Mouse (Mus musculus): Measurements from ENCODE around the gene Pbx2.

Gene Pbx2

GRCm38 (mm10) chr17:34629221-34629751, 38.2 kb downstream of the Pbx2 start, which contains the start of gene Prrt1:
Gene Prrt1, plus strand, starts transcription at chr17:34629533.
- DNase-seq (ENCODE audit: low spot score in 2 of 2): no peak

- DNase-seq (ENCODE audit: low spot score in 2 of 2): no peak
Measured at GRCm38 (mm10) chr17:34629796-34630603, 38.9 kb downstream of the Pbx2 start.

GRCm38 (mm10) chr17:34630761-34631301, 39.8 kb downstream of the Pbx2 start:
- DNase-seq (ENCODE audit: low spot score in 2 of 2): no peak

- no peak for DNase-seq (ENCODE audit: low spot score in 2 of 2)
Measured at GRCm38 (mm10) chr17:34631647-34632046, 40.6 kb downstream of the Pbx2 start.

GRCm38 (mm10) chr17:34632261-34632691, 41.2 kb downstream of the Pbx2 start:
- DNase-seq (ENCODE audit: low spot score in 2 of 2): no peak

- no peak for DNase-seq (ENCODE audit: low spot score in 2 of 2)
Measured at GRCm38 (mm10) chr17:34635671-34636070, 44.6 kb downstream of the Pbx2 start.

GRCm38 (mm10) chr17:34637459-34637858, 46.4 kb downstream of the Pbx2 start:
- no peak for DNase-seq (ENCODE audit: low spot score in 2 of 2)

GRCm38 (mm10) chr17:34639461-34640255, 48.6 kb downstream of the Pbx2 start:
- no peak for DNase-seq (ENCODE audit: low spot score in 2 of 2)

- DNase-seq (ENCODE audit: low spot score in 2 of 2): peak in 1 of 2 experiments; percentile 55
Measured at GRCm38 (mm10) chr17:34640778-34641601, 49.9 kb downstream of the Pbx2 start.

GRCm38 (mm10) chr17:34641945-34642344, 50.9 kb downstream of the Pbx2 start:
- no peak for DNase-seq (ENCODE audit: low spot score in 2 of 2)

- DNase-seq (ENCODE audit: low spot score in 2 of 2): no peak
Measured at GRCm38 (mm10) chr17:34643379-34643778, 52.3 kb downstream of the Pbx2 start.

- DNase-seq (ENCODE audit: low spot score in 2 of 2): no peak
Measured at GRCm38 (mm10) chr17:34643944-34644343, 52.9 kb downstream of the Pbx2 start.

GRCm38 (mm10) chr17:34644608-34645007, 53.5 kb downstream of the Pbx2 start, which contains the start of gene Fkbpl:
Gene Fkbpl, plus strand, starts transcription at chr17:34644764.
- peak; percentile 90 to 94 for DNase-seq (ENCODE audit: low spot score in 2 of 2)

- no peak for DNase-seq (ENCODE audit: low spot score in 2 of 2)
Measured at GRCm38 (mm10) chr17:34645256-34645829, 54.3 kb downstream of the Pbx2 start.

- DNase-seq (ENCODE audit: low spot score in 2 of 2): no peak
Measured at GRCm38 (mm10) chr17:34645831-34646511, 54.9 kb downstream of the Pbx2 start.
